ENCODE assay signal across 14 mouse cellular contexts in the genomic region with DNA sequence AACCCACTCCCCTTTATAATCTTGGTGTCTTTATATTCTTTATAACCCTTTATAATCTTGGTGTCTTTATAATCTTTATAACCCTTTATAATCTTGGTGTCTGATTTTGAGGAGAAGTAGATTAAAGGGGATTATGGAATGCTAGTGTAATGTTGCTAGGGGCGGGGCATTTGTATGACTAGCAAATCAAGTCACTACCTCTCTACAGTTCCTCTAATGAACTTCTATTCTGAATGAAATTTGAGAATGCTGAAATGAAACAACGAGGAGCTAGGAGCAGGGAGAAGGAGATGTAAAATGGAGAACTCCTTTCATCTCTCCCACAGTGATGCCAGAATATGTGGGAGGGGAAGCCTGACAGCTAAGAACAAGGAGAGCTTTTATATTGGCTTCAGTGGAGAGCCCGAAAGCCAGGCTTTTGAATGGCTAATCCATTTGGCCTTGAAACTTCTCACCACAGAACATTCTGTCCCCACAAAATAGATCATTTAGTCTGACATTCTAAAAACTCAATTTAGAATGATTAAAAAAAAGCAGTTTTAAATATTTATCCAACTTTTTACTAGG. TPM values are rescaled to one million over a fixed set of nuclear protein-coding genes. Genes with fewer than 3 reads are reported as not detected.
DNase-seq lines count a peak whose midpoint lies in the region; ATAC-seq and TF ChIP-seq lines count a peak whose summit lies in the region.
"Had no signal": no experiment of that assay in that cellular context is flagged by ENCODE, and none has a peak within 500 bp of the region (broad histone marks: within the 10 kb centered on the region; RNA-seq: fewer than 3 reads in every experiment).

No protein-coding gene starts in this region.

- no peaks in the 10 kb centered on the region for H3K9me3 ChIP-seq in hindbrain, postnatal 0 days (ENCODE audit: low read length)
- no peaks in the 10 kb centered on the region for H3K9me3 ChIP-seq in hindbrain, embryonic 11.5 days (ENCODE audit: control insufficient read depth, low read length)
- H3K9me3 ChIP-seq: intestine, embryonic 15.5 days; lung, embryonic 15.5 days had no signal

- H3K4me2 ChIP-seq in hindbrain, postnatal 0 days (ENCODE audit: low read depth, low read length) = no peak overlapping the region
- H3K4me2 ChIP-seq in hindbrain, embryonic 11.5 days (replicated peaks; ENCODE audit: low read depth, low read length) = no peak overlapping the region
- H3K4me2 ChIP-seq: intestine, embryonic 15.5 days; lung, embryonic 15.5 days had no signal

- H3K27me3 ChIP-seq in hindbrain, postnatal 0 days (ENCODE audit: insufficient read depth, low read length) = no peaks in the 10 kb centered on the region
- H3K27me3 ChIP-seq in hindbrain, embryonic 11.5 days (ENCODE audit: control insufficient read depth, insufficient read depth, low read length) = no peaks in the 10 kb centered on the region
- H3K27me3 ChIP-seq: intestine, embryonic 15.5 days; lung, embryonic 15.5 days had no signal

- H3K4me3 ChIP-seq in hindbrain, postnatal 0 days (ENCODE audit: low read length) = no peak overlapping the region
- H3K4me3 ChIP-seq in hindbrain, embryonic 11.5 days (ENCODE audit: low read depth, low read length) = no peak overlapping the region
- H3K4me3 ChIP-seq: intestine, embryonic 15.5 days; lung, embryonic 15.5 days had no signal

- intact Hi-C loops in left cerebral cortex, postnatal 14 days (cut with DNase I) = no loop called here

- ATAC-seq in hindbrain, postnatal 0 days = peak; percentile 59
- ATAC-seq in hindbrain, embryonic 11.5 days (ENCODE audit: low FRiP score) = no peak
- ATAC-seq: intestine, embryonic 15.5 days had no signal

- peak; percentile 11 for DNase-seq in cerebellum, adult 9-11 months
- no peak for DNase-seq in cerebellum, adult 18-20 months
- DNase-seq in hindbrain, postnatal 0 days (ENCODE audit: low spot score) = peak; percentile 29
- DNase-seq in hindbrain, embryonic 11.5 days (ENCODE audit: low spot score) = no peak
- peak; percentile 58 for DNase-seq in Muller cell, postnatal 12 days (ENCODE audit: inconsistent ontology term)
- peak; percentile 45 to 77 for DNase-seq in left cerebral cortex, postnatal 14 days (ENCODE audit: low spot score in 2 of 2)
- DNase-seq in thymus, postnatal 25 days = no peak
- no peak for DNase-seq in cerebellum, postnatal 10 days
- DNase-seq: gastrocnemius, postnatal 14 days; heart, postnatal 14 days had no signal

- H3K36me3 ChIP-seq in hindbrain, postnatal 0 days (ENCODE audit: insufficient read depth, low read length) = no peaks in the 10 kb centered on the region
- no peaks in the 10 kb centered on the region for H3K36me3 ChIP-seq in hindbrain, embryonic 11.5 days (ENCODE audit: control insufficient read depth, insufficient read depth, low read length)
- H3K36me3 ChIP-seq: intestine, embryonic 15.5 days; lung, embryonic 15.5 days had no signal

- no peaks in the 10 kb centered on the region for H3K4me1 ChIP-seq in hindbrain, postnatal 0 days (ENCODE audit: insufficient read depth, low read length)
- H3K4me1 ChIP-seq in hindbrain, embryonic 11.5 days (replicated peaks; ENCODE audit: control insufficient read depth, insufficient read depth, low read length) = no peaks in the 10 kb centered on the region; the same call in 1 of the 2 replicates
- H3K4me1 ChIP-seq: intestine, embryonic 15.5 days had no signal

- TF ChIP-seq CTCF in hindbrain, postnatal 0 days (IDR thresholded peaks at IDR 0.05; ENCODE audit: low read depth) = no peak

- peak overlapping the region; percentile 4; the same call in 1 of the 2 replicates for H3K27ac ChIP-seq in hindbrain, postnatal 0 days
- H3K27ac ChIP-seq in hindbrain, embryonic 11.5 days (ENCODE audit: low read depth, low read length) = no peak overlapping the region
- H3K27ac ChIP-seq: intestine, embryonic 15.5 days; lung, embryonic 15.5 days had no signal

- H3K9ac ChIP-seq in hindbrain, postnatal 0 days (replicated peaks; ENCODE audit: low read length) = no peak overlapping the region
- no peak overlapping the region for H3K9ac ChIP-seq in hindbrain, embryonic 11.5 days (ENCODE audit: low read depth, low read length)
- H3K9ac ChIP-seq: intestine, embryonic 15.5 days; lung, embryonic 15.5 days had no signal

- 45% methylated on average over 3 of the region's 3 CpGs for whole genome bisulfite sequencing in hindbrain, postnatal 0 days
- WGBS in hindbrain, embryonic 11.5 days = 39% methylated on average over 3 of the region's 3 CpGs

RNA-seq across cellular contexts. Expression of a gene that starts 2.2 kb away (rescaled TPM):
- total RNA-seq in hindbrain, postnatal 0 days (2014; rRNA removed) = 41.8 and 50.6 TPM in 2 replicates
- 14.2 and 14.7 TPM in 2 replicates for polyA plus RNA-seq in hindbrain, postnatal 0 days (2015; fragmentation: Nextera tagmentation; extraction: Ambion mirVana)
- polyA plus RNA-seq in hindbrain, embryonic 11.5 days (2014; fragmentation: Nextera tagmentation; extraction: Ambion mirVana) = 10.6 and 11.8 TPM in 2 replicates
- total RNA-seq in left cerebral cortex, postnatal 14 days (2021) = 10 to 100 TPM; 68.6 to 76.3 TPM

RNA-seq across cellular contexts. Expression of a gene that starts 14.9 kb away (rescaled TPM):
- 2.2 and 11.2 TPM in 2 replicates for total RNA-seq in hindbrain, postnatal 0 days (2014; rRNA removed)
- 10.5 and 11.5 TPM in 2 replicates for polyA plus RNA-seq in hindbrain, postnatal 0 days (2015; fragmentation: Nextera tagmentation; extraction: Ambion mirVana)
- polyA plus RNA-seq in hindbrain, embryonic 11.5 days (2014; fragmentation: Nextera tagmentation; extraction: Ambion mirVana) = 5.0 and 9.9 TPM in 2 replicates
- total RNA-seq in left cerebral cortex, postnatal 14 days (2021) = 10 to 100 TPM; 27.6 to 29.4 TPM
- total RNA-seq: gastrocnemius, postnatal 14 days; heart, postnatal 14 days had no signal
- polyA plus RNA-seq: intestine, embryonic 15.5 days; large intestine, adult 2 months; limb, embryonic 14.5 days had no signal

Comparison
In these comparisons a context has a peak if more than half of its experiments do, and no peak if none do; other contexts are left out.
1. DNase-seq: peak in cerebellum, adult 9-11 months (single experiment), hindbrain, postnatal 0 days (single experiment), Muller cell, postnatal 12 days (single experiment) and left cerebral cortex, postnatal 14 days (2 of 2); none in cerebellum, adult 18-20 months (0 of 2), hindbrain, embryonic 11.5 days (single experiment), thymus, postnatal 25 days (single experiment) and cerebellum, postnatal 10 days (0 of 2).